In the genomic region with DNA sequence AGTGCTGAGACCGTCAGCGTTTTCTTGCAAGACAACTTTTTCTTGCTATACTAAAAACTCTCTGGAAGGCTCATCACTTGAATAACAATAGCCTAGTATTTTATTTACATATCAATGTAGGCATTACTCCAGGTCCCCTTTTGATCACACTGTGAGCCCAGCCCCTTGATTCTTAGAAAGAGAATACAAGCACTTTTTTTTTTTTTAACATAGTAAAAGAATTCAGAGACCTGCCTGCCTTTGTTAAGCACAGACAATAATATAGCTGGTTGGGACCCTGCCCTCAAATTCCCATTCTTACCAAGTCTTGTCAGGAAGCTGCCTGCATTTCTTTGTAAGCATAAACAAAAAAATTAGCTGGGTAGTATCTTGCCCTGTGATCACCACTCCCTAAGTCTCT, we compare ENCODE assay signal across 20 mouse cellular contexts. TPM values are rescaled to one million over a fixed set of nuclear protein-coding genes. Genes with fewer than 3 reads are reported as not detected.
"Had no signal": no experiment of that assay in that cellular context is flagged by ENCODE, and none has a peak within 500 bp of the region (broad histone marks: within the 10 kb centered on the region; RNA-seq: fewer than 3 reads in every experiment).

No protein-coding gene starts in this region.

- H3K4me2 ChIP-seq: lung, embryonic 15.5 days; midbrain, embryonic 13.5 days; midbrain, embryonic 15.5 days; neural tube, embryonic 12.5 days; stomach, embryonic 15.5 days had no signal

- ATAC-seq: liver, postnatal 0 days; lung, postnatal 0 days; midbrain, embryonic 13.5 days; midbrain, embryonic 15.5 days had no signal

- H3K4me3 ChIP-seq: lung, embryonic 15.5 days; megakaryocyte, embryonic 14.5 days; midbrain, embryonic 13.5 days; midbrain, embryonic 15.5 days; neural tube, embryonic 12.5 days; stomach, embryonic 15.5 days had no signal

- H3K27me3 ChIP-seq: lung, embryonic 15.5 days; megakaryocyte, embryonic 14.5 days; midbrain, embryonic 13.5 days; midbrain, embryonic 15.5 days; neural tube, embryonic 12.5 days; stomach, embryonic 15.5 days had no signal

- H3K4me1 ChIP-seq: lung, embryonic 15.5 days; megakaryocyte, embryonic 14.5 days; midbrain, embryonic 13.5 days; midbrain, embryonic 15.5 days; neural tube, embryonic 12.5 days; stomach, embryonic 15.5 days had no signal

- H3K27ac ChIP-seq: lung, embryonic 15.5 days; macrophage; midbrain, embryonic 13.5 days; midbrain, embryonic 15.5 days; neural tube, embryonic 12.5 days; stomach, embryonic 15.5 days; stomach, postnatal 0 days had no signal

- H3K9ac ChIP-seq: liver, postnatal 0 days; lung, embryonic 15.5 days; midbrain, embryonic 13.5 days; midbrain, embryonic 15.5 days; neural tube, embryonic 12.5 days; stomach, embryonic 15.5 days had no signal

- DNase-seq: liver, postnatal 0 days; lung, adult 2 months; lung, postnatal 14 days; lung, postnatal 36 days; right cerebral cortex, postnatal 14 days; thymus, adult 2 months; thymus, postnatal 25 days; thymus, postnatal 4 days had no signal

- H3K36me3 ChIP-seq: lung, embryonic 15.5 days; midbrain, embryonic 13.5 days; midbrain, embryonic 15.5 days; neural tube, embryonic 12.5 days; stomach, embryonic 15.5 days had no signal

- H3K9me3 ChIP-seq: lung, embryonic 15.5 days; megakaryocyte, embryonic 14.5 days; midbrain, embryonic 13.5 days; midbrain, embryonic 15.5 days; neural tube, embryonic 12.5 days; stomach, embryonic 15.5 days had no signal

RNA-seq across cellular contexts. Expression of a gene that starts 4.8 kb away (rescaled TPM):
- polyA plus RNA-seq: macrophage; midbrain, embryonic 13.5 days; midbrain, embryonic 15.5 days; midbrain, postnatal 0 days; neural tube, embryonic 12.5 days; spleen, adult 2 months; testis, adult 2 months had no signal
